Mouse (Mus musculus) left cerebral cortex, adult 8-10 months (tissue): ENCODE measurements at regions not wholly inside any gene's neighbourhood (a gene's known extent, or its start where the extent isn't known, plus 50 kb on each side); places are given as distances from the start of the nearest gene placed in this dataset.

Source experiments
- DNase-seq, 2 experiments: peaks; one replicate each; pipeline ENCODE4 v3.0.0; 2022; ENCODE audit warnings: low spot score in 2 of 2

DNA sequence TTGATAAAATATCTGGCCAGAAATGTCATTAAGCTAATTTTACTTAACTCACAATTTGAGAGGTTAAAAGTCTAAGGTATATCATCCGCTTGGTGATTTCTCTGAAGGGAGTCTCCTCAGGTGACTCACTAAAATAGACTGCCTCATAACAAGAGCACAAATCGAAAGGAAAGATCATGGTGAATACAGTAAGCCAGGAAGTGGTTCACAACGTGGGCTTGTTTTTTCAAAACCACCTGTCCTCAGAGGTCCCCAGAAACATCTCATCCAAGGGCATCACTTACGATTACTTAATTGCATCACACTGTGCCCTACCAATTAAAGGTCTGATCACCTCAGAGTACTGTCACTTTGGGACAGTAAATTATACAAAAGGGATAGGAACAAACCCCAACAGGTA is 1009.0 kb upstream of the Cited2 start:
- DNase-seq = no peak

DNA sequence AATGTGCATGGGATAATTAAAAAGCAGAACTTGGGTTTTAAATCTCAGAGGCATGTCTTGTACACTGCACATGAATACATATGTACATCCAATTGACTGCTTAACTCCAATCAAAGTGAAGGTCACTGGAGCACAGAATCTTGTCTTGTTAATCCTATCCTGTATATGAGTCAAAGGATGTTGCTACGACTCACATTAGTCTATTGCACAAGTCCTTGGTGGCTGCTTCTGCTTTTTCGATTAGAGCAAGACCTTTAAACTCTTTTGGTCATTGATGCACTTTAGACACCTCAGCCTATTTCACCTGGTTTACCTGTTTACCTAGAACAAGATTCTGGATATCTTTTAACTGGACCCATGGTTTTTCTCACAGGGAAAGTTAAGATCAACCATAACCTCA is 1008.5 kb upstream of the Cited2 start:
- no peak for DNase-seq

- no peak for DNase-seq
These were observed 980.8 kb upstream of the Cited2 start for GRCm38 (mm10) chr10:16742246-16742645.

GRCm38 (mm10) chr10:16751546-16751945 is 971.5 kb upstream of the Cited2 start:
- no peak for DNase-seq

DNA sequence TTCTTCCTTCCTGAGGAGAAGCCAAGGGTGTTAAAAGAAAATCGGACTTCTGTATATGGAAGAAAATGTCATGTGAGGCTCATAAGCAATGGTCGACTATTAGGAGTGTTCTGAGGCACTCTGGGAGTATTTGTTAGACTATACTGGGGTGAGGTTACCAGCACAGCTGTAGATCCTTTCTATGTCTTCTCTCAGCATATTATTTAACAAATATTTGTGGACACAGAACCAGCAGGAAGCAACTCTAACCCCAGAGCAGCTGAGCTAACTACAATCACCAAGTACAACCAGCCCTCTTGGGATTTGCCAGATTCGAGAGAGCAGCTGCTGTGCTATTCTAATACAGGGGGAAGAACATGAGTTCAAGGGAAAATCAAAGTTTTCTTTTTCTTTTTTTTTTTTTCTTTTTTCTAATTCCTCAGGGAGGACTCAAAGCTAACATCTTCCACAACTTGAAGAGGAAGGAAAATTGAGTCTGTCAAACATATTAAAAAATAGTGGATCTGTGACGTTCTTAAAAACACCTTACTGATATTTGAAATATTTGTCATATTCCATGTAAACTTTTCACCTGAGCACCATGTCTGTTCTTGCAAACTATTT is 933.3 kb upstream of the Cited2 start:
- no peak for DNase-seq

- DNase-seq = no peak
These were observed 919.0 kb upstream of the Cited2 start for GRCm38 (mm10) chr10:16803978-16804377.

GRCm38 (mm10) chr10:16810716-16811115 is 912.3 kb upstream of the Cited2 start:
- DNase-seq = no peak

- no peak for DNase-seq
These were observed 909.0 kb upstream of the Cited2 start for GRCm38 (mm10) chr10:16814013-16814412.

GRCm38 (mm10) chr10:16861534-16861933 is 861.5 kb upstream of the Cited2 start:
- no peak for DNase-seq

- DNase-seq = no peak
These were observed 856.1 kb upstream of the Cited2 start for GRCm38 (mm10) chr10:16866914-16867313.

DNA sequence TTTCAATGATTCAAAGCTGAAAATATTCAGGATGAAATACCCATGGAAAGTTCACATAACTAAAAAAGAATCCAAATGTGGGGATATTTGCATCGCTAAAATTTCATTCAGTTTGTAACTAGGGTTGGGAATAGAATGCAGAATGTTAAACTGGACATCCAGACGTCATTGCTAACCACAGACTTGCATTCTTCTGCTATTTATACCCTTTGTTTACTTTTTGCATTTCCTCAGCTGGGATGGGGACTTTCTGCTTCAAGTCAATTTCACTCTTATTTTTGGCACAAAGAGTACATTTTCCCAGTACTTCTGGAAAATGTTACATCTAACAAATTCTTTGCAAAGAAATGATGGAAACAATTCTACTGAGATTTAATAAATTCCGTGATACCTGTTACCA is 848.9 kb upstream of the Cited2 start:
- no peak for DNase-seq

GRCm38 (mm10) chr10:16878197-16878596 is 844.8 kb upstream of the Cited2 start:
- no peak for DNase-seq

DNA sequence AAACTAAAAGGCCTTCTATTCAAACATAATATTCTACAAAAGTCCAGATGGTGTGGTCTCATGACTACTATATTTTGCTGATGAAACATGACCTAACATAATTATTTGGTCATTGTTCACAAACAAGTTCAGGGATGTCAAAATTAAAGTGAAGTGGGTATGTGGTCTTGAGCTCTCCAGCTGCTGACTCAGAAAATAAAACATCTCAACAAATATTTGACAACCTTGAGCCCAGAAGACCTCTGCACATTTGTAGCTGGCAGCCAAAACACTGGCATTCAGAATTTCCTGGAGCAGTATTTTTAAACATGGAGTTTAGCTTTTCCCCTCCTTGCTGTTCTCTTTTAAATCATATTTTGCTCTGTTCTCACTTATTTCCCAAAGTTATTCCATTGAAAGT is 829.7 kb upstream of the Cited2 start:
- no peak for DNase-seq

- no peak for DNase-seq
These were observed 827.7 kb upstream of the Cited2 start for GRCm38 (mm10) chr10:16895332-16895731.

DNA sequence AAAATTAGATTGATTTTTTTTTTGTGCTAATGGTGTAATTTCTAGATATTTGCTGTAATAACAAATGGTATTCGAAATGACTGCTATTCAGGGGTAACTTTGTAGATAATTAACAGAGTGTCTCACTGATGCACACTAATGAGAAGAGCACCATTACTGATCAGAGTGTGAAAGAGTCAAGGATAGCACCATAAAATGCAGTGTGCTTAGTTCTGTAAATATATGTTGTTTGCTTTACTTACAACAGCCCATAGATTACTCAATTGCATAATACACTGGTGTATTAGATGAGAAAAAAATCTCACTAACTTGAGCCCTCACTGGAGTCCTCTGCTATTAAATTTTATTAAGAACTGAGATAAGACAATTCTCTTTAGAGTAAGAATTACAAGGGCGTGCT is 800.1 kb upstream of the Cited2 start:
- DNase-seq = no peak

GRCm38 (mm10) chr10:16923851-16924250 is 799.2 kb upstream of the Cited2 start:
- no peak for DNase-seq

- no peak for DNase-seq
These were observed 785.3 kb upstream of the Cited2 start for GRCm38 (mm10) chr10:16937705-16938104.

- DNase-seq = no peak
These were observed 771.4 kb upstream of the Cited2 start for GRCm38 (mm10) chr10:16951636-16952035.

GRCm38 (mm10) chr10:16960971-16961370 is 762.0 kb upstream of the Cited2 start:
- no peak for DNase-seq

GRCm38 (mm10) chr10:16962463-16962862 is 760.6 kb upstream of the Cited2 start:
- DNase-seq = no peak

DNA sequence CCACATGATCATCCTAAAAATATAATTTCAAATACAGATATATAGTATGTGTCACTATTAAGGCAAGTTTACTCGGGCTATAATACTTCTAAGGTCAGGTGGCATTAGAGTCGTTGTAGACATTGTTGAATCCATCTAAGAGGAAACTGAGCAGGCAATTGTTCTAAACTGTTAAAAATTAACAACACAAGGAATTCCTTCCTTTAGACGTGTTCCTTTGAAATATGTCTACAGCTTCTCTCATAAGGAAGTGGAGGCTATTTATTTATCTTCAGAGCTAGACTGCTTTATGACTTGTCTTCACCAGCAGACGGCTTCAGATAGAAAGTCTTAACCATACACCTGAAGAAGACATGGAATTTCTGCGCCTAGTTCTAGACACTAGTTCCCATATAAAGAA is 744.2 kb upstream of the Cited2 start:
- no peak for DNase-seq

- no peak for DNase-seq
These were observed 732.8 kb upstream of the Cited2 start for GRCm38 (mm10) chr10:16990227-16990626.

DNA sequence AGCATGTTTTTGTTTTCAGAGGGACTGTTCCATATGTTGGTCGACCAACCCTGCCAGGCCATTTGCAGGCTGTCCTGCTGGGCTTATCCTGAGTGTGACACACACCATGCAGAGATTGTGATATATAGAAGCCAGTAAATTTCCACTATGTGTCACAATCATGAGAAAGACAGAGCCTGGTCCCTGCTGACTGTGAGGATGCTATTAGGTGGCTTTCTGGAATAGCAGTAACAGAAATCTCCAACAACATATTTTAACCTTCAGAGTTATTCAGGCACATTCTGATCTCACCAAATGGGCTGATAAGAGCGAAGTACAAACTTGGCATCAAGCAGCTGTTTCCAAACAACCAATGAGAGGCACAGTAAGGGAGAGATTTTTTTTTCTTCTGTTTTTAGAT is 729.2 kb upstream of the Cited2 start:
- no peak for DNase-seq

GRCm38 (mm10) chr10:16994526-16994925 is 728.5 kb upstream of the Cited2 start:
- DNase-seq = no peak
